Mouse (Mus musculus): ENCODE results near the gene Pik3cg.
A peak's percentile ranks its signal among the peaks of the same experiment; 100 is the strongest.
"Not testable (repeated sequence)": the region's sequence is repeated elsewhere in the genome, so short reads cannot be mapped to it uniquely, and the experiment has no call there.

Gene Pik3cg

DNA sequence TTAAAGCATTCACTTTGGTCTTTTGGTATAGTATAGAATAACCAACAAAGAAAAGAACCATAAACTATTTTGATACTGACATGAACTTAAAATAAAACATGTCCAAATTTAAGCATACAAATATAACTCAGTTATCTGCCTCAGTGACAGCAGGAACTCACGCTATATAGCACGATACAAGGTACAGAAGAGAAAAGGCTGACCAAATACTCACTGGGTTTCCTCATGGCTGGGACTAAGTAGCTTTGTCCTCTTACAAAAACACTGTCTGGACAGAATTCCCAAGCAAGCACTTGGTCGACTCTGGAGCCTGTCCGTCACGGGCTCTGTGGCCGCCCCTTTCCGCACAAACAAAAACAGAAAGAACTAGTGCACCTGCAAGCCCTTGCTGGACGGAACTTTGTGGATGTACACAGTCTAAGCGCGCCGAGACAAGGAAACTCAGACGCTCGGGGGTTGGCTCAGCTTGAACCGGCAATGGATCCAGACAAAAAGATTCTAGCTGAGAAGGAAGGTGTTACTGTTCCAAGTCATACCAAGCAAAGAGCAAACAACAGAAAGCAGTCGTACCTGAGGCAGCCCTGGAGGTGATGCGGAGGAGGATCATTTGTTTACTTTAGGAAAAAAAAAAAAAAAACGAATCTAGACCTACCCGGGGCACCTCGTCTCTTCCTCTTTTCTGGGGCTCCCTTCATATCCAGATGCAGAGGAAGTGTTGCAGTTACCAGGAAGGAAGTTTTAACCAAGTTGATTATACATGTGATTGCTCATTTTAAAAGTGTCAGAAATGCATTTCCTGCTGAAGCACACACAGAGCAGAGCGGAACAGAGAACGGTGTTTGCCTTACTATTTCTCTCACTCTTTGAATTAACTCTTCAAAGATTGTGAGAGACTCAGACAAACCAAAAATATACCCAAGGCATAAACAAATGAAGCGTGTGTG lies at the start of gene Pik3cg:
Pik3cg (minus strand) TSS at position 712 of the 944 bp plus-strand sequence.
- DNase-seq (ENCODE audit: low read depth, low spot score): peak; percentile 86

DNA sequence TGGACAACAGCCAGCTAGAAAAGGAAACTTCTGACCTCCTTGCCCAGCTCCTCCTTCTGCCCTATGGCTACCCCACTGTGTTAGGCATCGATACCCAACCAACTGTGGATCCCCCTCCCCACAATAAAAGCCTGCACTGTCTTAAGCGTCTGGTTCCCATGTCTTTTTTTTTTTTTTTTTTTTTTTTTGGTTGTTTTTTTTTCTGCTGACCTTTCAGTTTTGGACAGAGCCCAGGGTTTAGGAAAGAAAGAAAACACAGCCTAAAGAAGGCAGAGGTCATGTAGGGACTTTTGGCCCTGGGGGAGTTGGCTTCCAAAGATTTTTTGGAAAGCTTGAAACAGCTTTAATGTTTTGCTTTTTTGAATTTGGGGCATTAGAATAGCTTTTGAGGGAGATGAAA lies 40.0 kb upstream of the Pik3cg start:
- DNase-seq (ENCODE audit: low read depth, low spot score): no peak

DNA sequence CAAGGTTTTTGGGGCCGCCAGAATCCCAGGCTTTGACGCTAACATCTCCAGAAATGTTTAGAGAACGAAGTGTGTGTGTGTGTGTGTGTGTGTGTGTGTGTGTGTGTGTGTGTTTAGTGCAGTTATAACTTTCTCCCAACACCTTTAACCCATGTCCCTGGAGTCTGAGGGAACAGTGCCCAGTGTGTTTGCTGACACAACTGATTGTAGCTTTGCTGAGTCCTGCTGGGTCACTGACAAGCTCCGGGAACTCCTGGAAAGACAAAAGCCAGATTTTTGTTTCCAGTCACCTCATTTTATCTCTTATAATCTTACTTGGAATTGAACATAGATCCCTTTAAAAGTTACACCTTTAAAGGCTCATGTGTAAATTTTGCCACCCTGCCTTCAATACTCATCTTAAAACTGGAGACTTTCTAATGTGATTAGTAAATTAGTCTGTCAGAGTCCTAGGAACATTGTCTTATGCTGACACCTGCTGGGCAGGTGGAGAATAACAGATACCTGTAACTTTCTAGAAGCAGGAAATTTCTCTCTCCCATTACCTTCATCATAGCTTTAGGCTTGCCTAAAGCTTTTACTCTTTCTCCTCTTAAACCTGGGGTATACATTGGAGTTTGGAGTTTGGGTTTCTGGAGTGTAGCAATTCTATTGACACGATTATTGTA lies 37.2 kb upstream of the Pik3cg start:
- peak; percentile 63 for DNase-seq (ENCODE audit: low read depth, low spot score)

DNA sequence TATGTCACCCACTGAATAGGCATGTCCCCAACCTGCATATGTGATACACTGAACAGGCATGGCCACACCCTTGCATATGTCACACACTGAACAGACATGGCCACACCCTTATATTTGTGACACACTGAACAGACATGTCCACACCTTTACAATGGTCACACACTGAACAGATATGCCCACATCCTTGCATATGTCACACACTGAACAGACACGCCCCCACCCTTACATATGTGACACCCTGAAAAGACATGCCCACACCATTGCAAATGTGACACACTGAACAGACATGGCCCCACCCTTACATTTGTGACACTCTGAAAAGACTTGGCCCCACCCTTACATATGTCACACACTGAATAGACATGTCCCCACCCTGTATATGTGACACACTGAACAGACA lies 35.1 kb upstream of the Pik3cg start:
- DNase-seq (ENCODE audit: low read depth, low spot score): no peak

DNA sequence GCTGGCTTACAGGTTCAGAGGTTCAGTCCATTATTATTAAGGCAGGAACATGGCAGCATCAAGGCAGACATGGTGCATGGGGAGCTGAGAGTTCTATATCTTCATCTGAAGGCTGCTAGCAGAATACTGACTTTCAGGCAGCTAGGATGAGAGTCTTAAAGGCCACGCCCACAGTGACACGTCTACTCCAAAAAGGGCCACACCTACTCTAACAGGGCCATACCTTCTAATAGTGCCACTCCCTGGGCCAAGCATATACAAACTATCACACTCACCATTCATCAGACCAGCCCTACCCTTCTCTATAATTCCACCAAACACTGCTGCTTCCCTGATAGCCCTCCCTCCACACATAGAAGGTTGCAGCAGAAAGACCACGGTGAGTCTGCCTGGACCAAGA lies 30.7 kb upstream of the Pik3cg start:
- not testable (repeated sequence) for DNase-seq (ENCODE audit: low read depth, low spot score)

DNA sequence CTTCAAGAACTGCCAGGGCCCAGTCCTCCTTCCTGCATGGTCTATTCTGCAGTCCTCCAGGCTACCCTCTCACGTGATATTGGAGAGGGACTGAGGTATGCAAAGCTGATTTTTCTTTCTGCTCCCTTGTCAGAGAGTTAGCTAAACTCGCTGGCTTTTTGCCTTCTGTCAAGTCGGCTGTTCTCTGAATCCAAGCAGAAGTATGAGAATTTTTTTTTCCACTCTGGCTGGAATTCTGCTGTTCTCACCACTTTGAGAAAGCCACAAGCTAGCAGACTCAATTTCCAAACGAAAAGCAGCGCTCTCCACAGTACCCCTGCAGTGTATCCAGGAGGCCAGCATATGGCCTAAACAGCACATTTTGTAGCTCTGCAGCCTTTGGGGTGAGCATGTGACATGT lies 30.0 kb upstream of the Pik3cg start:
- DNase-seq (ENCODE audit: low read depth, low spot score): no peak

DNA sequence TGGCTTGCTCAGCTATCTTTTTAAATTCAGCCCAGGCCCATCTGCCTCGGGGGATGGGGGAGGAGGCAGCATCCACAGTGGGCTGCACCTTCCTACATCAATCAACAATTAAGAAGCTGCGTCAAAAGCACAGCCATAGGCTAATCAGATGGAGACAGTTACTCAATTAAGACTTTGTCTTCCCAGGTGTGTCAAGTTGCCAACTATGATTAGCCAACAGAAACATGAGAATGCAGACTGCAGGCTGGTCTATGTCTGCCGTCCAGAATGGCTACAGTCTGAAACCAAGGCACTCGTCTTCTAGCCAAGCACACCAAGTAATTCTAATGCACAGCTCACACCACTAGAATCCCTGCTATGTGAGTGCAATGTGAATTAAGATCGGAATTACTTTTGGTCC lies 29.4 kb upstream of the Pik3cg start:
- no peak for DNase-seq (ENCODE audit: low read depth, low spot score)

DNA sequence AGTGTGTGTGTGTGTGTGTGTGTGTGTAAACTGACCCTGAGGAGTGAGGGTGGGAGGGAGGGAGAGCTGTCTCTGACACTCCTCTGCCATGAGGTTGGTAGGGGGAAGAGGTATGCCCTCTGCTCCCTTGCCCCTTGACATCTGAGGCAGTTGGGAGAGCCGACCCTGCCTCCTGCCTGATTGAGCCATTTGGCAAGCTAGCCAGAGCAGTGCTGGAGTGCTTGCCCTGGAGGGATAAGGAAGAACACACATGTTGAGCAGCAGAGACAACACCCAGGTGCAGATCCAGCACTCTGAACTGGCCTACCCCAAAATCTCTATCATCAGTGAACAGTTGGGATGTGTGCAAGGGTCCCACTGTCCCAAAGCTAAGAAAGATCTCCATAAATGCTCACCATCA lies 28.7 kb upstream of the Pik3cg start:
- DNase-seq (ENCODE audit: low read depth, low spot score): no peak

DNA sequence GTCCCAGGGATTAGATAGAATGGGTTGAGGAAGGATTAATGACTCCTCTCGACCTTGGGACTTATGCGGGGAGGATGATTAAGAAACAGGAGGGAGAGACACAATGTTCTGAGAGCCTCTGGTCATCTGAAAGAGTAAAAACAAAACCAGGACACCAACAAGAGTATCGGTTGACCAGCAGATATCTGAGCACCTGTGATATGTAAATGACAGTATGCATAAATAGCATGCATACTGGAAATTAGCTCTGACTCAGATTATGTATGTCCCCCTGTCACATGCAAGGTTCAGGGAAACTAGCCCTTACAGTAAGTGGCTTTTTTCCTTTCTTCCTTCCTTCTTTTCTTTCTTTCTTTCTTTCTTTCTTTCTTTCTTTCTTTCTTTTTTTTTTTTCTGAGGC lies 28.0 kb upstream of the Pik3cg start:
- DNase-seq (ENCODE audit: low read depth, low spot score): no peak

DNA sequence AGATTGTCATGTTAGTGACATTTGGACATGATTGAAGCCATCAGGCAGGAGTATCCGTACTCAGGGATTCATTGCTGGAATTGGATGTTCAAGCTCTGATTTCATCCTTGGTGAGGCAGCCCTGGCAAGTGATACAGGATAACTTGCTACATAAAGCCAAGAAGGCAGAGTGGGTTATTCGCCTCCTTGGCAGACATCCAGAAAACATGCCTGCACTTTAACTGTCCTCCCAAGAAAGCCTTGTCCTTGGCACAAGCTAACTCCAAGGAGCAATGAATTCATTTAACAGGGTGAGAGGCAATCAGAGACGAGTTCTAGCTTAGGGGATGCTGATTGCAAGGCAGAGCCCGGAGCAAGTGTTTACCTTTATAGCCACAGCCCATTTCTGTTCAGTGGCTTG lies 25.4 kb upstream of the Pik3cg start:
- DNase-seq (ENCODE audit: low read depth, low spot score): no peak

DNA sequence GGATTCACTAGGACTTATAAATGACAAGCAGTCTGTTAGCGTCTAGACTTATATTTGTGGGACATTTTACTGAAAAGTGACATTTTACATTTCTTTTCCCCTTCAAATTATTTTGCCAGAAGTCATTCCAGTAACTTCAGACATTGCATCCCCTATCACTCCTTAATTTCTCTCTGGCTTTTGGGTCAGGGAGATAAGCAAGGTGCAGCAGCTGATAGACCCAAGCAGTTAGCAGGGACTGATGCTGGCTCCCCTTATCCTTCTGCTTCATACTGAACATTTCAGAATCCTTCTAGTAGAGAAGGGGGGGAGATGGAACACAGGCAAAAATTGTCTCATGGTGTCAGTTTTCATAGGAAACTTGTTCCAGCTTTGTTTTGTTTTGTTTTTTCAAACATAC lies 22.9 kb upstream of the Pik3cg start:
- no peak for DNase-seq (ENCODE audit: low read depth, low spot score)

DNA sequence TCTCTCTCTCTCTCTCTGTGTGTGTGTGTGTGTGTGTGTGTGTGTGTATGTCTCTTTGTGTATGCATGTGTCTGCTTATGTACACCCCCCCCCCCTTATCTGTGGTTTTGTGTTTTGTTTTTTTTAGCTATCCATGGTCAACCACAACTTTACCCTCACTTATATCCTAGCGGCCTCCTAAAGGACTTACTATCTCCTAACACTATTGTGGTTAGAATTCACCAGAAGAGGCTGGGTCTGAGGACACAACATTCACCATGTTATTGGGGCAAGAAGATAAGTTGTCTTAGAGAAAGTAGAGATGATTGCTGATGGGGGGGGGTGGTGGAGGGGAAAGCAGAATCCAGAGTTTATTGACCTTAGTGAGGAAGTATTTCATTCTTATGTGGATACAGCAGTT lies 15.2 kb upstream of the Pik3cg start:
- no peak for DNase-seq (ENCODE audit: low read depth, low spot score)

DNA sequence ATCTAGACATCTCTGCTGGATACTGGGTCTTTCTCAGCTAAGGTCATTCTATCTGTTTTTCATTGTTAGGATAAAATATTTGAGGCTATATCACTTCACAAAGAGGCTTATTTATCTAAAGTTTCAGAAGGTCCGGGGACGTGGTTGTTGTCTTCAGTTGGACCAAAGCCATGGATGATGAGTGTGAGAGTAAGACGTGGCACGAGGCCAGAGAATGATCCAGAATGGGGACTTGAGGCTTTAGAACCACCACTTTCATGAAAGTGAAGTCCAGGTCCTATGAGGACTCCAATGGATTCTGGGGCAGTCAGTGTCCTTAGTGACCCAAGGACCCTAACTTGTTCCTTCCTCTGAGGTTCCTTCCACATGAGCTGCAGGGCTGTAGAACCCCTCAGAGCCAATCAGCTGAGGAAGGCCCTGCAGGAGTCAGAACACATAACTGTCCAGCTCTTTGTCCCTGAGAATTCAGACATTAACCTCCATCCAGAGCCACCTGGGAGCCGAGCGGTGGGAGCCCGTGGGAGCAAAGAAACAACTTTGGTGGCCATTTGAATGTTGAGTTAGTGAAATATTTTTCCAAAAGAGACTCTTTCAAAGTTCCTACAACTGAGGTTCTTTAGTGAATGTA lies 14.4 kb upstream of the Pik3cg start:
- no peak for DNase-seq (ENCODE audit: low read depth, low spot score)

DNA sequence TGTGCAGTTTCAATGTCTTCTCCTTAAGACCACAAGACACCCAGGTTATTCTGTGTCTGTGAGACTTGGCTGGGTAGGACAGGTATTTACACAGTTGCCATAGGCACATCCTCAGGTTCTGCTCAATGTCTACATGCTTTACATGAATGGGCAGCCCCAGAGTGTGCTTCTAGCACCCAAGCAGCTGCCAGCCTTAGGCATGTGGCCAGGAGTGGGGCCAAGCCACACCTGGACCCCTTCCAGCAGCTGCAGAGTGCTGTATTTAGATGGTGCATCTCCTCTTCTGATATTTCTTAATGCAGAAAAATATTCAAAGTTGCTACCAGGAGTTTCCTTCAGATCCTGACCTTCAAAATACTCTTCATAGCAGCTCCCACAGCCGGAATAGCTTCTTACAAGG lies 11.9 kb upstream of the Pik3cg start:
- no peak for DNase-seq (ENCODE audit: low read depth, low spot score)

DNA sequence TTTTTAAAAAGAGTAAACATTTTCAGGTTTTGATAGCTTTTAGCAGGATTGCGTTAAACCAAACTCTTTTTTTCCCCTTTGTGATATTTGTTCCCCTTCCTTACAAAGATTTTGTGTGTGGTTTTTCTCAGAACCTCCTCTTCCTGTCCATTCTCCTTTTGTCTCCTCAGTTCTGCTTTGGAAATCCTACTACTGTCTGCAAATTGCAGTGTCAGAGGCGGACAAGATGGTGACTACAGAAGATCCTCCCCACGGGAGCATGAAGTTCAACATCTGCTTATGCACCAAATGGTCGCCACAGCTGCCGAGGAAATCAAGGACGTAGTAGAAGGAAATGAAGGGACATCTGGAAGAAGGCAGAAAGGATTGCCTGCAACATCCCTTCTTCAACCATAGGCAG lies 6.7 kb upstream of the Pik3cg start:
- no peak for DNase-seq (ENCODE audit: low read depth, low spot score)

DNA sequence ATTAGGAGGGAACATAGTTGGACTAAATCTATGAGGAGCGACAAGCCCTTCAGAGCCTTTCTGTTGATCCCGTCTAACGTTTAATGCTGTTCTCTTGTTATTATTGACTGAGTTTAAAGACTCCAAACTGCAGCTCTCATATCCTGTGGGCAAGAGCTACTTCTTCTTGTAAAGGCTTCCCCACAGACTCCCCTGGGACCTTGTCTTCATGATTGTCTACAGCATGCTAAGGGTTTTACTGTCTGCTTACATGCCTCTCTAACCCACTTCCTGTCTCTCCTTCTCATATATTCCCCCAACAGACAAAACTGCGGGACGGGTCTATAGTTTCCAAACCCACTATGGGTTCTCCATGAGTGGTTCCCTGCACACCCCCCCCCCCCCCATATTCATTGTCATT lies 4.2 kb upstream of the Pik3cg start:
- peak; percentile 61 for DNase-seq (ENCODE audit: low read depth, low spot score)

DNA sequence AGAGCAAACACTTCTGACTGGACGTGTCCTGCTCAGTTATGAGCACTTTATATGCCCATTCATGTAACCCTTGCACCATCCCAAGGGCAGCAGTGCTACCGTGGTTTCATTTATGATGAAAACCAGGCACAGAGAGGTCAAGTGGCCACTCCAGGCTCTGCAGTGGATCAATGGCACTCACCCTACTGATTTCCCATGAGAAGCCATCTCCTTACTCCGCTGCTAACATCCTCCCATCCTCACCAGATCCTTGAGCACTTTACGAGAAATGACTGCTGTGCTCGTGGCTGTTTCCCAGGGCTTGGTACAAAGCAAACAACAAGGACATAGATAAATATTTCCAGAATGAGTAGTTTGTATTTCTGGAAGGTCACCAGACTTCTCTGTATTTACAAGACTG lies 3.7 kb upstream of the Pik3cg start:
- no peak for DNase-seq (ENCODE audit: low read depth, low spot score)

DNA sequence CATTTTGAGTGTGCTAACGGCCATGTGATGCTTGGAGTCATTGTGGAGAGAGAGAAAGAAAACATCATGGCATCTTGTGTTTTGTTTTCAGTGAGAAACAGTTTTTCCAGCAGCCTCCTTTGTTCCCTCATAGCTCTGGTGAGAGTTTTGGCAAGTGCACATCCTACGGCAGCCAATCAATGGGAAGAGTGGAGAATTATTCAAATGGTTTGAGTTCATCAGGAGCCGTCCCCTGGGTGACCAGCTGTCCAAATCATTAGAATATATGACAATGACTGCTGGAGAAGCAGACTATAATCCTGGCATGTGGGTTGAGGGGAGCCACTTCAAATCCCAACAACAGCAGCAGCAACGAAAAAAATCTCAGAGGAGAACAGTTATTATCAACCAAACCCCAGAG lies 2.8 kb upstream of the Pik3cg start:
- DNase-seq (ENCODE audit: low read depth, low spot score): no peak

DNA sequence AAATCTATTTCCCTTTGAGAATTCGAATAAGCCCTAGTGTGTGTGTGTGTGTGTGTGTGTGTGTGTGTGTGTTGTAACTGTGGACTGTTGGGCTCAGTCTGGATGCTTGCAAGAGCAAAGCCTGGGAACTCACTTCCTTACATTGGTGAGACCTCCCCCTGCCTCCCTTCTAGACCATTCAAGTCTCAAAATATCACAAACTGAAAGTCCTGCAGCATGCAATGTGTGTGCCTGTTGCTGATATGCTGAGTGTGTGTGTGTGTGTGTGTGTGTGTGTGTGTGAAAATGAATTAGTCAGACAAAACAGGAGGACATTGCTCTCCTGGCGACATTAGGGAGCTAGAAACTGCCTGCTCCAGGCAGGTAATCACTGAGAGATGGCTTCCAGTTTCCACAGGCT lies 492 bp upstream of the Pik3cg start:
- no peak for DNase-seq (ENCODE audit: low read depth, low spot score)

DNA sequence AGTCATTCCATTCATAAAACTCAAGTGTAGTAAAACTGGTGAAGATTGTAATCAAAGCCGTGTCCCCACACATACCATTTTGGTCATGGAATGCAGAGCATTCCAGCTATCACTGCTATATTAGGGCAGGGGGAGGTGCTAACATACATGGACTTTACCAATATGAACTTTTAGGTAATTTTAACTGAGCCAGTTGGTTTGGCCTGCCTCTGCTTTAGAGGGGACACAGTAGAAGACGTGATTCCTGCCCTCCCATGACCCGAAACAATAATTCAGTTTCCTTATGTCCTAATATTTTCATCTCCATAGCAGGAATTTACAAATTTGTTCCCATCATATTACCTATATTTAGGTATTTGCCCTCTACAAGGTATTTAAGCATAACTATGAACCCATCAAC lies 1.3 kb downstream of the Pik3cg start:
- no peak for DNase-seq (ENCODE audit: low read depth, low spot score)

DNA sequence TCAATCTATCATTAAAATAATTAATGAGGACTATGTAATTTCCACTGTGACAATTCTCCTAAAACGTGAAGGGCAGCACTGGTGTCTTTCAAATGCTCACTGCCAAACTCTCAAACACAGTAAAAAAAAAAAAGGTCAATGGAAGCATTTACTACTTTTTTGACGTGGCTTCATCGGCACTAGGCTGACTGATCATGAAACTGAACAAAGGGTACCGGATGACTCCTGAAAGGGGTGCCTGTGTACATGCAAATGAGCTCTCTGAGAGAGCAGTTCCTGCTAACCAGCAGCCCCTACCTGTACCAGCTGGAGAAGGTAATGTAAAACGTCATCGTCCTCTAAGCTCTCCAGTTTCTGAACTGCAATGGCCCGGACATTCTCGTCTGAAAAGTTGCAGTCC lies 4.8 kb downstream of the Pik3cg start:
- DNase-seq (ENCODE audit: low read depth, low spot score): peak; percentile 87

DNA sequence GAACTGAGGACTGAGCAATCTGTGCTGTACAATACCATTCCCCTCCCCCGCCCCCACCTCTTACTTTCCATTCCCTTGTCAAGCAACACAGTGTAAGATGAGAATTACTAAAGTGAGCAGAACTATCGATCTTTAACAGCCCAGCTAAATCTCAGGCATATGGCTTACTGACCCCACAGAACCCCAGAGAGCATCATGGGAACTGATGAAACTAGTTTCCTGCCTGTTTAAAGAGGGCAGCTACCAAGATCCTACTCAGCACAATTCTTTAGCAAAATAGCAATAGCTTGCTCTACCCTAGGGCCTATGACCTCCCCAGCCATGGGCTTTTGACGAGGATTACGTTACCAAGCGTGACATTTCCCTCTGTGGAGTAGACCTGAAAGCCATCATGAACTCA lies 5.9 kb downstream of the Pik3cg start:
- peak; percentile 50 for DNase-seq (ENCODE audit: low read depth, low spot score)

DNA sequence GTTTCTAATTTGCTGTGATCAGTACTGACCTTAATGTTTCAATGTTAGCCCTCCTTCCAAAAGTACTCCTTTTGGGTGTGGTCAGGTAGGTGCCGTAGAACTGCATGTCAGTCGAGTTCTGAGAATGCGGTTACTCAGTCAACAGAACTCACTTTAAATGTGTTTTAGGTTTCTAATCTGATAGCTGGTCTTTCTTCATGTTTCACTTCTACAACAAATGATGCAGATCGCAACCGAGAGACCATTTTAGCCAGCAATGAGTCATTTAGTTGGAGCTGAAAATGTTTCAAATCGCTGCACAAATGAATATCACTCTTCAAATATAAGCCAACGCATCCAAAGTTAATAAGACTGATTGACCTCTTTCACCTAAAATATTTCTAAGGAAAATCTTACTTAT lies 6.5 kb downstream of the Pik3cg start:
- DNase-seq (ENCODE audit: low read depth, low spot score): peak; percentile 78

Data from A20 (cell line).